12 mouse cellular contexts compared by ENCODE assay signal in the genomic region with DNA sequence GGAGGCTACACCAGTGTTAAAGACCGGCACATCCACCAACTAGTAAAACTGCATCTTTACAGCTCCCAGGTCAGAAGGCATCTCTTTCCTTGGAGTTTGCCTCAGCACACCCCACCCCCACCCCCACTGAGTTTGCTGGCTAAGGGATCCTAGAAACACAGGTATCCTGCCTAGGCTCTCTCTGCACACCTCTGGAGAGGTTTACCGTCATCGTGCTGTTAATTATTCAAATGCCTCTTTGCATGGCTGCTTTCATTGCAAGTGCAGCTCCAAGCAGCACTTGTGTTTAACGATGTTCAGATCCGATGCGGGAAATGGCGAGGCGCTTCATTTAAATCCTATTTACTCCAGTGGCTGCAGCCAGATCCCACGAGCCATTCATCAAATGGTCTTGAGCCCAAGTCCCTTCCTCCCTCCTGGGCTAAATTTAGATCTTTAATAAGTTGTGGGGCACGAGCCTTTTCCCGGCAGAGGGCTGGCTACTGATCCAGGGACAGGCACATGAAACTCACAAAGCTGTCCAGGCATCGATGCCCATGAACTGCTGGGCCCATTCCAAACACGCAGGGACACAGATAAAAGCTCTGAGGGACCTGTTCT.
DNase-seq lines count a peak whose midpoint lies in the region; ATAC-seq lines count a peak whose summit lies in the region.
"Had no signal": no experiment of that assay in that cellular context is flagged by ENCODE, and none has a peak within 500 bp of the region (broad histone marks: within the 10 kb centered on the region; RNA-seq: fewer than 3 reads in every experiment).

No protein-coding gene starts in this region.

- H3K27me3 ChIP-seq in kidney, embryonic 15.5 days: no peaks in the 10 kb centered on the region
- 0 out of 2 replicates have a peak, but pooled peaks cover 4% of the 10 kb centered on the region for H3K27me3 ChIP-seq in hindbrain, embryonic 13.5 days
- no peaks in the 10 kb centered on the region for H3K27me3 ChIP-seq in neural tube, embryonic 13.5 days

- peak; percentile 67 for ATAC-seq in kidney, embryonic 15.5 days (replicated peaks; ENCODE audit: low FRiP score)
- no peak for ATAC-seq in hindbrain, embryonic 13.5 days (ENCODE audit: low FRiP score)
- peak; percentile 55; the same call in 1 of the 2 replicates for ATAC-seq in neural tube, embryonic 13.5 days (ENCODE audit: low read depth)
- ATAC-seq: intestine, postnatal 0 days had no signal

- H3K27ac ChIP-seq in kidney, embryonic 15.5 days: 0 out of 2 replicates have a peak overlapping the region, but pooled peaks have one; percentile 13
- H3K27ac ChIP-seq in hindbrain, embryonic 13.5 days: peak overlapping the region; percentile 71
- H3K27ac ChIP-seq in neural tube, embryonic 13.5 days (replicated peaks): peak overlapping the region; percentile 57

- 18% methylated on average over 13 of the region's 13 CpGs for WGBS in kidney, embryonic 15.5 days
- WGBS in hindbrain, embryonic 13.5 days: 38% methylated on average over 13 of the region's 13 CpGs
- 33% methylated on average over 13 of the region's 13 CpGs for WGBS in neural tube, embryonic 13.5 days

- peak; percentile 29 to 43 for DNase-seq in cerebellum, postnatal 14 days
- no peak for DNase-seq in cerebellum, adult 9-11 months
- no peak for DNase-seq in kidney, postnatal 25 days
- no peak for DNase-seq in left cerebral cortex, postnatal 14 days (ENCODE audit: low spot score in 2 of 2)
- no peak for DNase-seq in adipocyte (ENCODE audit: low spot score)
- DNase-seq: lung, adult 2 months; spleen, adult 18-20 months had no signal

- peaks cover 35% of the 10 kb centered on the region for H3K4me1 ChIP-seq in kidney, embryonic 15.5 days
- H3K4me1 ChIP-seq in hindbrain, embryonic 13.5 days (replicated peaks): peaks cover 59% of the 10 kb centered on the region
- peaks cover 52% of the 10 kb centered on the region for H3K4me1 ChIP-seq in neural tube, embryonic 13.5 days (replicated peaks)

- H3K36me3 ChIP-seq in kidney, embryonic 15.5 days: no peaks in the 10 kb centered on the region
- no peaks in the 10 kb centered on the region for H3K36me3 ChIP-seq in hindbrain, embryonic 13.5 days
- H3K36me3 ChIP-seq in neural tube, embryonic 13.5 days: no peaks in the 10 kb centered on the region

- H3K4me3 ChIP-seq in kidney, embryonic 15.5 days (replicated peaks): no peak overlapping the region
- H3K4me3 ChIP-seq in hindbrain, embryonic 13.5 days: no peak overlapping the region
- H3K4me3 ChIP-seq in neural tube, embryonic 13.5 days: no peak overlapping the region
- H3K4me3 ChIP-seq: myocyte had no signal

- no peaks in the 10 kb centered on the region for H3K9me3 ChIP-seq in kidney, embryonic 15.5 days (replicated peaks)
- H3K9me3 ChIP-seq in hindbrain, embryonic 13.5 days: no peaks in the 10 kb centered on the region
- H3K9me3 ChIP-seq in neural tube, embryonic 13.5 days: no peaks in the 10 kb centered on the region

- intact Hi-C loops in left cerebral cortex, postnatal 14 days (cut with DNase I): no loop called here

- H3K4me2 ChIP-seq in kidney, embryonic 15.5 days: peak overlapping the region; percentile 15
- H3K4me2 ChIP-seq in hindbrain, embryonic 13.5 days: no peak overlapping the region
- no peak overlapping the region for H3K4me2 ChIP-seq in neural tube, embryonic 13.5 days

- H3K9ac ChIP-seq in kidney, embryonic 15.5 days: no peak overlapping the region
- no peak overlapping the region for H3K9ac ChIP-seq in hindbrain, embryonic 13.5 days
- H3K9ac ChIP-seq in neural tube, embryonic 13.5 days: no peak overlapping the region

Comparison
In these comparisons a context has a peak if more than half of its experiments do, and no peak if none do; other contexts are left out.
1. DNase-seq: peak in cerebellum, postnatal 14 days (2 of 2); none in cerebellum, adult 9-11 months (single experiment), kidney, postnatal 25 days (0 of 2), left cerebral cortex, postnatal 14 days (0 of 2) and adipocyte (single experiment).
2. H3K27ac ChIP-seq: peak in every context shown above with its lines; median percentile 71 in hindbrain, embryonic 13.5 days; 57 in neural tube, embryonic 13.5 days; 13 in kidney, embryonic 15.5 days.